Mouse (Mus musculus): ENCODE measurements around the gene Slc24a5. TPM values are rescaled to one million over a fixed set of nuclear protein-coding genes. Genes with fewer than 3 reads are reported as not detected.
A peak's percentile ranks its signal among the peaks of the same experiment; 100 is the strongest.

Slc24a5 gene
- polyA plus RNA-seq, 1 experiment from 2014 or later = 4.4 TPM

DNA sequence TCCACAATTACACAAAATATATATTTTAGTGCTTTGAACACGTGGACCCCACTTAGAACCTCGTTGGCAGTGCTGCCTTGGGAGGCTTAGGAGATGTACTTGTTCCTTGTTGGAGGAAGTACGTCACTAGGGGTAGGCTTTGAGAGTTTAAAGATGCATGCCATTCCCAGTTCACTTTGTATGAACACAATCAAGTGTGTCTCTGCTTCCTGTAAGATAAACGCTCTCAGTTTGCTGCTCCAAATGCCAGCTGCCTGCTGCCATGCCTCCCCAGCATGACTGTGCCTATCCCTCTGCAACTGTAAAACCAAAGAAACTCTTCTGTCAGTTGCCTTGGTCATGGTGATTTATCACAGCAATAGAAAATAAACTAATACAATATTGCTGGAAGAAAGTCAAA is 57.9 kb downstream of the Slc24a5 start:
- ATAC-seq (replicated peaks; ENCODE audit: low FRiP score, low TSS enrichment, low read depth) = no peak
- no peak for DNase-seq (ENCODE audit: low spot score)
- Histone ChIP-seq H3K4me2 (ENCODE audit: low read length) (no peak overlapping the region), H3K9me3 (ENCODE audit: control insufficient read depth, low read length) (no peaks in the 10 kb centered on the region), H3K4me1 (replicated peaks; ENCODE audit: control insufficient read depth, insufficient read depth, low read length) (peaks cover 11% of the 10 kb centered on the region), H3K36me3 (ENCODE audit: control insufficient read depth, insufficient read depth, low read length) (no peaks in the 10 kb centered on the region; the same call in 1 of the 2 replicates), H3K9ac (ENCODE audit: low read length) (no peak overlapping the region), H3K27me3 (replicated peaks; ENCODE audit: control insufficient read depth, insufficient read depth, low read length) (no peaks in the 10 kb centered on the region), H3K4me3 (ENCODE audit: low read depth, low read length) (no peak overlapping the region), H3K27ac (ENCODE audit: low read depth) (no peak overlapping the region)
- WGBS = 40% methylated on average over 4 of the region's 4 CpGs

DNA sequence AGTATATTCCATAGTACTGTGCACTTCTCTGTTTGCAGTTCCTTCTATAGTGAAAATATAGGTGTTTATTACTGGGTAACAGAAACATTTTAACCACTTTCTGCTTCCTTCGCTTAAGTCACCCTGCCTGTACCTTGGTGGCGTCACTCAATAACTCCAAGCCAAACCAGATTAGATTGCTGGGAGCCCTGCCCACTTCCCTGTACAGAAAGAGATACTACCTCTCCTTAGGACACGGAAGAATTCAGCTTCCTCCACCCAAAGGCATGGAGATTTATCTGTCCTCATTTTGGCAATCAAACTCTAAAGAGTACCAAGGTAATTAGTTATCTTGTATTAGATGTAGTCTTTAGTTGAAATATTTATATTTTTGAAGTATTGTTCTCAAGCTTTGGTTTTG is 58.9 kb downstream of the Slc24a5 start:
- Histone ChIP-seq H3K4me2 (ENCODE audit: low read length) (no peak overlapping the region), H3K9me3 (ENCODE audit: control insufficient read depth, low read length) (no peaks in the 10 kb centered on the region), H3K9ac (ENCODE audit: low read length) (no peak overlapping the region), H3K4me1 (replicated peaks; ENCODE audit: control insufficient read depth, insufficient read depth, low read length) (peaks cover 4% of the 10 kb centered on the region), H3K4me3 (ENCODE audit: low read depth, low read length) (no peak overlapping the region), H3K36me3 (ENCODE audit: control insufficient read depth, insufficient read depth, low read length) (no peaks in the 10 kb centered on the region), H3K27ac (ENCODE audit: low read depth) (no peak overlapping the region), H3K27me3 (replicated peaks; ENCODE audit: control insufficient read depth, insufficient read depth, low read length) (no peaks in the 10 kb centered on the region)
- ATAC-seq (replicated peaks; ENCODE audit: low FRiP score, low TSS enrichment, low read depth) (no peak), DNase-seq (ENCODE audit: low spot score) (no peak)
- 81% methylated on average over 3 of the region's 3 CpGs for WGBS

DNA sequence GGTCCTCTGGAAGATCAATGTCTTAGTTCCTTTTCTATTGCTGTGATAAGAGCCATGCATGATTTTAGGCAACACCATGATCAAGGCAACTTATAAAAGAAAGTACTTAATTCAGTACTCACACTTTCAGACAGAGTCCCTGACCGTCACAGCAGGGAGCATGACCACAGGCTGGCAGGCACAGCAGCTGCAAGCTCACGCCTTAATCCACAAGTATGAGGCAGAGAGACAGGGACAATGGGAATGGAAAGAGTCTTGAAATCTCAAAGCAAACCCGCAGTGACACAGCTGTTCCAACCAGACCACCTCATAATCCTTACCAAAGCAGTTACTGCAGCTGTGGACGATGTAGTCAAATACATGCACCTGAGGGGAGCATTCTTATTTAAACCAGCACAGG is 66.2 kb downstream of the Slc24a5 start:
- no peaks in the 10 kb centered on the region; the same call in 1 of the 2 replicates for H3K4me1 ChIP-seq (replicated peaks; ENCODE audit: control insufficient read depth, insufficient read depth, low read length)
- no peak overlapping the region for H3K27ac ChIP-seq (ENCODE audit: low read depth)
- ATAC-seq (replicated peaks; ENCODE audit: low FRiP score, low TSS enrichment, low read depth) (no peak), DNase-seq (ENCODE audit: low spot score) (no peak)
- no peaks in the 10 kb centered on the region for H3K9me3 ChIP-seq (ENCODE audit: control insufficient read depth, low read length)
- H3K36me3 ChIP-seq (ENCODE audit: control insufficient read depth, insufficient read depth, low read length) = no peaks in the 10 kb centered on the region
- H3K4me3 ChIP-seq (ENCODE audit: low read depth, low read length) = no peak overlapping the region
- no peak overlapping the region for H3K9ac ChIP-seq (ENCODE audit: low read length)
- WGBS = 41% methylated on average over 4 of the region's 4 CpGs
- H3K4me2 ChIP-seq (ENCODE audit: low read length) = no peak overlapping the region
- H3K27me3 ChIP-seq (replicated peaks; ENCODE audit: control insufficient read depth, insufficient read depth, low read length) = 0 out of 2 replicates have a peak, but pooled peaks cover 6% of the 10 kb centered on the region

DNA sequence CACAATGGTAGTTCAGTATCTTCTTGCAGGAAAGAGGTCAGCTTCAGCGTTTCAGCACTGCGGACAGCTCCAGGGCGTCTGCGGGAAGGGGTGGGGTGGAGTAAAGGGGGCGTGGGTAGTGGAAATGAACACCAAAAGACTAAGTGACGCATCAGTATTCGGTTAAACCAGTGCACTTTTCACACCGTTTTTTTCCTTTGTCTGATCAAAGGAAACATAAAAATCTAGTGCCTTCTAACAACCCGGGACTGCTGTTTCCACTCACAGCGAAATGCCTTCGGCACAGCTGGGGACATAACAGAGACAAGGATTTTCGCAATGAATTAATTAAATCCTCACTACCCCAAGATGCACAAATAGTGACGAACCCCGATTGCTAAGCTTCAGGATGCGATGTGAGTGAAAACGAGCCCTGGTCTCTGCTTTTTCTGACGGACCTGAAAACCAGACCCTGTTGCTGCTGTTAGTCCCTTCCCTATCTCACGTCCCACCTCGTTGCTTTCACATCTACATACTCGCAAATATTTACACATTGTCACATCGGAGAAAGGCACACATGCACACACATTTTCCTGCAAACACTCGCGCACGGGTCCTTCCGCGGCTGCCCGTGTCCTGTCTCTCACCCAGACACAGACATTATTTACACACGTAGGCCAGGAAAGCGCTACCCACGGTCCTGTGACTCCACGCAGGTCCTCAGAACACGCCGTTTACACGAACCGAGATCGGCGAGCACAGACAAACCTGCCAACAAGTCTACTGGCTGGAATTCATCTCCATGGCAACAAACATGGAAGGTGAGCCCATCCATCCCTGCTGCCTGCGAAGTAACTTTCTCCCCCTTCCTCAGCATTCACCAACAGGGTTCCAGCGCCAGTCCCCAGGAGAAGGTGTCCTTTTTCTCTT is 68.2 kb downstream of the Slc24a5 start, which contains the start of gene Ctxn2:
Gene Ctxn2, plus strand, starts transcription at position 790 of the 909 bp plus-strand sequence.
- Histone ChIP-seq H3K9ac (ENCODE audit: low read length) (no peak within 1 kb of the TSS), H3K27me3 (replicated peaks; ENCODE audit: control insufficient read depth, insufficient read depth, low read length) (0 out of 2 replicates have a peak, but pooled peaks cover 6% of the 10 kb centered on the region), H3K9me3 (ENCODE audit: control insufficient read depth, low read length) (no peaks in the 10 kb centered on the region), H3K27ac (ENCODE audit: low read depth) (no peak within 1 kb of the TSS), H3K4me1 (replicated peaks; ENCODE audit: control insufficient read depth, insufficient read depth, low read length) (no peaks in the 10 kb centered on the region; the same call in 1 of the 2 replicates), H3K4me2 (ENCODE audit: low read length) (peak within 1 kb of the TSS; percentile 69), H3K36me3 (ENCODE audit: control insufficient read depth, insufficient read depth, low read length) (no peaks in the 10 kb centered on the region), H3K4me3 (ENCODE audit: low read depth, low read length) (peak within 1 kb of the TSS; percentile 25)
- under 1% methylated on average over 39 of the region's 39 CpGs for WGBS
- DNase-seq (ENCODE audit: low spot score) (peak; percentile 96), ATAC-seq (replicated peaks; ENCODE audit: low FRiP score, low TSS enrichment, low read depth) (no peak)

DNA sequence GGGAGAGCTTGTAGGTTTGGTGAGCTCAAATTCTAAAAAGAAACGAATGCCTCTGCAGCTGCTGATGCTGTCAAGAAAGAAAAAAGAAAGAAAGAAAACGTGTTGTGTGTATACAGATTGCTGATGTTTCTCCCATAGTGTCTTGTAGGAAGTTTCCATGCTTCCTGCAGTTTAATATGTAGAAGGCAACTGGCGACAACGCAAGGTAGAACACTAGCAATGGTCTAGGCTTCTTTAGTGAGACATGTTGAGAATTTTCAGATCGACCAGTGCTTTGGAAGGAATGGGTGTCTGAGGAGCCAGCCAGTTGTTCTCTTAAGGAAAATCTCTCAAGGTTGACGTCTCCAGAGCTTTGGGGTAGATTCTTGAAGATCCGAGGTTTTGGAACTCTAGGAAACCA is 68.9 kb downstream of the Slc24a5 start:
- DNase-seq (ENCODE audit: low spot score) = no peak
- H3K27me3 ChIP-seq (replicated peaks; ENCODE audit: control insufficient read depth, insufficient read depth, low read length) = 0 out of 2 replicates have a peak, but pooled peaks cover 6% of the 10 kb centered on the region
- H3K9me3 ChIP-seq (ENCODE audit: control insufficient read depth, low read length) = no peaks in the 10 kb centered on the region
- 25% methylated on average over 7 of the region's 7 CpGs for WGBS
- H3K9ac ChIP-seq (ENCODE audit: low read length) = no peak overlapping the region
- ATAC-seq (replicated peaks; ENCODE audit: low FRiP score, low TSS enrichment, low read depth) = no peak
- H3K36me3 ChIP-seq (ENCODE audit: control insufficient read depth, insufficient read depth, low read length) = no peaks in the 10 kb centered on the region
- H3K4me2 ChIP-seq (ENCODE audit: low read length) = peak overlapping the region; percentile 69
- H3K27ac ChIP-seq (ENCODE audit: low read depth) = no peak overlapping the region
- H3K4me3 ChIP-seq (ENCODE audit: low read depth, low read length) = peak overlapping the region; percentile 25; the same call in 1 of the 2 replicates
- no peaks in the 10 kb centered on the region; the same call in 1 of the 2 replicates for H3K4me1 ChIP-seq (replicated peaks; ENCODE audit: control insufficient read depth, insufficient read depth, low read length)

Other genes with a start within 250 kb of the Slc24a5 start
- 96.8 and 116 TPM in 2 replicates for gene Myef2, start 55.5 kb downstream of the Slc24a5 start, polyA plus RNA-seq (2014; fragmentation: Nextera tagmentation; extraction: Ambion mirVana)
- not detected in 2 replicates for gene Ctxn2, start 68.6 kb downstream of the Slc24a5 start, polyA plus RNA-seq (2014; fragmentation: Nextera tagmentation; extraction: Ambion mirVana)
- gene Slc12a1, start 84.4 kb downstream of the Slc24a5 start, polyA plus RNA-seq (2014; fragmentation: Nextera tagmentation; extraction: Ambion mirVana) = not detected in 2 replicates
- gene Dut, start 179.1 kb downstream of the Slc24a5 start, polyA plus RNA-seq (2014; fragmentation: Nextera tagmentation; extraction: Ambion mirVana) = 157 and 162 TPM in 2 replicates

Measured in intestine, embryonic 14.5 days (tissue).